Mouse (Mus musculus): ENCODE results near the gene Hes6. TPM values are rescaled to one million over a fixed set of nuclear protein-coding genes. Genes with fewer than 3 reads are reported as not detected.

Hes6 gene
- polyA plus RNA-seq, 1 experiment from 2014 or later, result 65.8 TPM

DNA sequence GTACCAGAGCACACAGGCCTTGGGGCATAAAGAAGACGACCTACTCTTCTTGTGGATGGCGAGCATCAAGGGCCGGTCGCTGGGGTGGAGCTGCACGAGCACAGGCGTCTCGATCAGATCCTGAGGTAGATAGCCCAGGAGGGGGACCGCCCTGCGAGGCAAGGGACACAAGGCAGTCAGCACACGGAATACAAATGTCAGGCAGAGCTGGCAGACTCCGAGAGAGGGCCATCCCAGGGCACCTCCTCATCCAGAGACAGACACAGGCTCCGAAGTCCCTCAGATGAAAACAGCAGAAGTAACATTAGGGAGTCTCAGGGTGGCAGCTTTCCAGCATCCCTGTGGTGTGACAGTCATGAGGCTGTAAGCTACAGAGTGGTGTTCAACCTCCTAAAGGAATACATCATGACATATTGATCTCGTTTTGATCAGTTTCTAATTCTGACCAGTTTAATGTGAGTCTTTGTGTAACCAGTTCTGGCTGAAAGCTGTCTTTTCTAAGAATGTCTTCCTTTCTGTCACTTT is 21.8 kb upstream of the Hes6 start:
- 77% methylated on average over 13 of the region's 13 CpGs for WGBS
- ATAC-seq (ENCODE audit: low FRiP score, low TSS enrichment), result no peak
- no peaks in the 10 kb centered on the region for H3K36me3 ChIP-seq (ENCODE audit: control insufficient read depth, insufficient read depth, low read length)
- H3K9me3 ChIP-seq (ENCODE audit: control insufficient read depth, low read length), result no peaks in the 10 kb centered on the region
- no peak overlapping the region for H3K4me3 ChIP-seq (ENCODE audit: low read length)
- H3K27ac ChIP-seq (ENCODE audit: low read depth, low read length), result 0 out of 2 replicates have a peak overlapping the region, but pooled peaks have one; percentile 38
- H3K4me1 ChIP-seq (ENCODE audit: control insufficient read depth, insufficient read depth, low read length), result peaks cover 3% of the 10 kb centered on the region; the same call in 1 of the 2 replicates
- peak overlapping the region; percentile 23; the same call in 1 of the 2 replicates for H3K9ac ChIP-seq (ENCODE audit: low read depth, low read length)
- no peak overlapping the region for H3K4me2 ChIP-seq (replicated peaks; ENCODE audit: low read depth, low read length)
- H3K27me3 ChIP-seq (ENCODE audit: control insufficient read depth, insufficient read depth, low read length), result no peaks in the 10 kb centered on the region

DNA sequence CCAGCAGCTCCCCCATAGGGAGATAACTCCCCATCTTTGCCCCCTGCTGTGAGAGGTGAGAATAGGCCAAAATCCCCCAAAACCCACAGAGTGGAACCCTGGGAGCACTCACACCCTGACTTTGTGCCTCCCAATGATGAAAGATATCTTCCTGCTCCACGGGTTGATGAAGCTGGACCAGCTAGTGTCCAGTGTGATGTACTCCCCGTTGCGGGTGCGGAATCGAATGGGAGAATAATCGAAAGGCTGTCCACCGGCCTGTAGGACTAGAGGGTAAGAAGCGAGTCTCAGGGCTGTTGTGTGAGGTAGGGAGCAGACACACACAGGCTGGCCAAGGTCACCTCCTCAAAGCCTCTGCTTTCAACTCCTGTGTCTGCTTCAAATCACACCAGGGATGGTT is 21.1 kb upstream of the Hes6 start:
- WGBS, result 92% methylated on average over 8 of the region's 8 CpGs
- Histone ChIP-seq H3K4me3 (ENCODE audit: low read length) (no peak overlapping the region), H3K9ac (ENCODE audit: low read depth, low read length) (no peak overlapping the region), H3K4me2 (replicated peaks; ENCODE audit: low read depth, low read length) (no peak overlapping the region), H3K9me3 (ENCODE audit: control insufficient read depth, low read length) (no peaks in the 10 kb centered on the region), H3K27me3 (ENCODE audit: control insufficient read depth, insufficient read depth, low read length) (no peaks in the 10 kb centered on the region), H3K4me1 (ENCODE audit: control insufficient read depth, insufficient read depth, low read length) (peaks cover 3% of the 10 kb centered on the region; the same call in 1 of the 2 replicates), H3K27ac (ENCODE audit: low read depth, low read length) (no peak overlapping the region), H3K36me3 (ENCODE audit: control insufficient read depth, insufficient read depth, low read length) (no peaks in the 10 kb centered on the region)
- ATAC-seq (ENCODE audit: low FRiP score, low TSS enrichment), result no peak

DNA sequence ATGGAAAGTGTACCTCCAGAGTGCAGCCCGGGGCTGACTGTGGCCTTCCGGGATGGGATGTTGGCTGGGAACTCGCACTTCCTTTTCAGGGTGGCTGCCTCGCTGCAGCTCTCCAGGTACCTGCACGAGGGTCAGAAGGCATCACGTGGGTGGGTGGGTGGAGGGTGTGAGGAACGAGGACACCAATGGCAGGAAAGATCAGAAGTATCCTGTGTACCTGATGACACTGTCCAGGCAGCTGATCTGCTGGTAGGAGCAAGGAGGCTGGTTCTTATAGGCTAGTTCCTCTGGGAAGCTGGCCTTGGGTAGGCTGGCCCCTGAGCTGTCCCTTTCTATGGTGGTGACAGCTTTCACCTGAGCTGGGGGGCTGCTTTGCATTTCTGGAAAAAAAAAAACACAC is 16.9 kb upstream of the Hes6 start:
- no peaks in the 10 kb centered on the region for H3K4me1 ChIP-seq (ENCODE audit: control insufficient read depth, insufficient read depth, low read length)
- H3K27ac ChIP-seq (ENCODE audit: low read depth, low read length), result no peak overlapping the region
- no peak for ATAC-seq (ENCODE audit: low FRiP score, low TSS enrichment)
- no peak overlapping the region for H3K4me2 ChIP-seq (replicated peaks; ENCODE audit: low read depth, low read length)
- no peak overlapping the region for H3K4me3 ChIP-seq (ENCODE audit: low read length)
- no peaks in the 10 kb centered on the region for H3K9me3 ChIP-seq (ENCODE audit: control insufficient read depth, low read length)
- no peaks in the 10 kb centered on the region for H3K27me3 ChIP-seq (ENCODE audit: control insufficient read depth, insufficient read depth, low read length)
- 82% methylated on average over 7 of the region's 7 CpGs for WGBS
- H3K36me3 ChIP-seq (ENCODE audit: control insufficient read depth, insufficient read depth, low read length), result no peaks in the 10 kb centered on the region
- H3K9ac ChIP-seq (ENCODE audit: low read depth, low read length), result no peak overlapping the region

DNA sequence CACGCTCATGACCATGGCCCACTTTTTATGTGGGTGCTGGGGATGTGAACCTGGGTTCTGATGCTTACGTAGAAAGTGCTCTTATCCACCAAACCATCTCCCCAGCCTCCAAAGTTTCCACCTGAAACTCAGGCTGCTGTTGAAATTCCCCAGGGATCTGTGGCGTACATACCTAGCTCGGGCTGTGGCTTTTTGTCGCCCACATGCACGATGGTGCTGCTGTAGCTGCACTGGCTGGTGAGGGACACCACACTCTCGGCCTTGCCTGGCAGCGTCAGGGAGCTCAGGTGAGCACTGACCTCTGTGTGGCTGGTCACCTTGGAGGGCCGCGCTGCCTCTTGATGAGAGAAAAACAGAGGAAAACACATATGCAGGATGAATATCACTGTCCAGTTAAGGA is 15.4 kb upstream of the Hes6 start:
- Histone ChIP-seq H3K4me3 (ENCODE audit: low read length) (no peak overlapping the region), H3K27ac (ENCODE audit: low read depth, low read length) (no peak overlapping the region), H3K36me3 (ENCODE audit: control insufficient read depth, insufficient read depth, low read length) (no peaks in the 10 kb centered on the region), H3K9ac (ENCODE audit: low read depth, low read length) (no peak overlapping the region), H3K4me2 (replicated peaks; ENCODE audit: low read depth, low read length) (no peak overlapping the region), H3K9me3 (ENCODE audit: control insufficient read depth, low read length) (no peaks in the 10 kb centered on the region), H3K27me3 (ENCODE audit: control insufficient read depth, insufficient read depth, low read length) (no peaks in the 10 kb centered on the region), H3K4me1 (ENCODE audit: control insufficient read depth, insufficient read depth, low read length) (no peaks in the 10 kb centered on the region)
- 95% methylated on average over 10 of the region's 10 CpGs for WGBS
- no peak for ATAC-seq (ENCODE audit: low FRiP score, low TSS enrichment)

DNA sequence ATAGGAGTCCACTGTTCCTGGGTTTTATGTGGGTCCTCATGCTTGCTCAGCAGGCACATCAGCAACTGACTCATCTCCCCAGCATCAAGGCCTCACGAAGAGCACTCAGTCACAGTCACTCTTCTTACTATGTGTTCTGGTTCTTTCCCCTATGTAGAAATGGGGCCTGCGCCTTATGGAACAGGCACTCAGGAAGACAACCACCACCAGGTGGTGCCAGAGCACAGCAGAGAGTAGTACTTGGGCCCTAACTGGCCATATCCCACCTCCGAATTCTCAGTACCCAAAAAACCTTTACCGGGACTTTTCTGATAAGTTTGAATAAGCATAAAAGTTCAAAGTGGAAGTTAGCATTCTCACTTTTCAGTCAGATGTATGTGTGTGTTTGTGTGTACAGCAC is 14.8 kb upstream of the Hes6 start:
- Histone ChIP-seq H3K4me3 (ENCODE audit: low read length) (no peak overlapping the region), H3K27me3 (ENCODE audit: control insufficient read depth, insufficient read depth, low read length) (no peaks in the 10 kb centered on the region), H3K36me3 (ENCODE audit: control insufficient read depth, insufficient read depth, low read length) (no peaks in the 10 kb centered on the region), H3K9me3 (ENCODE audit: control insufficient read depth, low read length) (no peaks in the 10 kb centered on the region), H3K4me1 (ENCODE audit: control insufficient read depth, insufficient read depth, low read length) (no peaks in the 10 kb centered on the region), H3K9ac (ENCODE audit: low read depth, low read length) (no peak overlapping the region), H3K27ac (ENCODE audit: low read depth, low read length) (no peak overlapping the region), H3K4me2 (replicated peaks; ENCODE audit: low read depth, low read length) (no peak overlapping the region)
- ATAC-seq (ENCODE audit: low FRiP score, low TSS enrichment), result 0 out of 2 replicates have a peak, but pooled peaks have one; percentile 69
- WGBS, result 34% methylated on average over 4 of the region's 4 CpGs

DNA sequence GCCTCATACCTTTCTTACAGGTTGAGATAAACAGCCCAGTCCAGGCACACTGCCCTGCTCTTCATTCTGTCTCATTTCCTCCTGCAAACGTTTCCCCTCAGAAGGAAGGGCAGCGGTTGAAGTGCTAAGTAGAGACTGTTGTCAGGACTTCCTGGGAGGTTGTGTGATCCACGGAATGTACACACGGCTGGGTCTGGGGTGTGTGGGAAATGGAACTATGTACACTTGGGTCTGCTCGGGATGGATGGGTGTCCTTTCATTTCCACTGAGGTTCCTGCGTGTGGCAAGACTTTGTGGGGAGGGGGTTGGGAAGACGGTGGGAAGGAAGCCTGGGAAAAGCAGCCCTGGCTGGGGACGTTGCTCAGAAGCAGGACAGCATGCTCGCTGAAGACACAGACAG is 12.6 kb upstream of the Hes6 start:
- Histone ChIP-seq H3K27me3 (ENCODE audit: control insufficient read depth, insufficient read depth, low read length) (no peaks in the 10 kb centered on the region), H3K9me3 (ENCODE audit: control insufficient read depth, low read length) (no peaks in the 10 kb centered on the region), H3K9ac (ENCODE audit: low read depth, low read length) (no peak overlapping the region), H3K27ac (ENCODE audit: low read depth, low read length) (no peak overlapping the region), H3K4me1 (ENCODE audit: control insufficient read depth, insufficient read depth, low read length) (no peaks in the 10 kb centered on the region), H3K36me3 (ENCODE audit: control insufficient read depth, insufficient read depth, low read length) (no peaks in the 10 kb centered on the region), H3K4me2 (replicated peaks; ENCODE audit: low read depth, low read length) (no peak overlapping the region), H3K4me3 (ENCODE audit: low read length) (no peak overlapping the region)
- ATAC-seq (ENCODE audit: low FRiP score, low TSS enrichment), result no peak
- 78% methylated on average over 9 of the region's 9 CpGs for WGBS

DNA sequence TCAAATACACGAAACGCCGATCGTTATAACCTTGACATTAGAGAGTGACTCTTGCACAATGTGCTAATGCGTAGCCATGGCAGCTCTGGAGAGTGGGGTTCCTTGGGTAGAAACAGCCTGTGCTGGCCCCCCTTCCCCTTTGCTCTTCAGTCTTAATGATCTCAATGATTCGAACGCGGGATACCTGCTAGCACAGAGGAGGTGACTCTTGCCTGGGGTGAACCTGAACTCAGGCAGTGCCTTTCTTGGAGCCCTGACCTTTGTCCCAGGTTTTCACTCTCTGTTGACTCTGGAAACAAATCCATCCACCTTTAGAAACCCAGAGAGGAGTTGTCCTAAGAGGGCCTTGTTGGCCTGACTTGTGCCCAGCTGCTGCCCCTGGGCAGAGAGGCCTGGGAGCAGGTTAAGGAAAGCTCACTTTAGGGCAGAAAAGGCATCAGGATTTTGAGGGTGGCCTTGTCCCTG is 6.8 kb upstream of the Hes6 start:
- WGBS, result 93% methylated on average over 8 of the region's 8 CpGs

DNA sequence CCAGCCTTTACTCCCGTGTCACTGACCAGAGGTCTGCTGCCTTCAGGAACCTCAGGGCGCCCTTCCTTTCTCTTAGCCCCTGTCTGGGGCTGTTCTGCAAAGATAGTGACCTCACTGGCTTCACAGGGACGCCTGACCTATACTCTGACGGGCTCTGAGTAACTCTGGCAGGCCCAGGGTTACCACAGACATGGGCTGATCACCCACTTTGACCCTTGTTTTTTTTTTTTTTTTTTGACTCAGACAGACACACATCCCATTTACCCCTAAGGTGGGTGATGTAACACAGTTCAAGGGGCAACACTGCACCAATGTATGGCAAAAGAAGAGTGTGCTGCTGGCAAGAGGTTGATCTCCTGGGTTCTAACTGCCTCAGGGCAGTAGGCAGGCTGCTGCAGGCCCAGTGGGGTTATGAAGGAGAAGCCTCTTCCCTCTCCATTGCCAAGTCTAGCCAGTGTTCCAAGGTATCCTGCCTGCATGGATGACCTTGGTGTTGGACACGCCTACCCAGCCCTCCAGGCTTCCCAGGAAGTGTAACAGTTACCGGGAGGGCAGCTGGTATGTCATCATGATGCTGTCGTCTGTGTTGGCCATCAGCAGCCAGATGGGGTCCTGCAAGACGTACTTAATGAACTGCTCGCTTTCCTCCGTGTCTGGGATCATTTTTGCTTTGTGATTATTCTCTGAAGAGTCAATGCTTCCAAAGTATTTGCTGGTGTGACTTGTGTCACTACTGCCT is 6.2 kb upstream of the Hes6 start:
- Histone ChIP-seq H3K4me3 (ENCODE audit: low read length) (no peak overlapping the region), H3K27me3 (ENCODE audit: control insufficient read depth, insufficient read depth, low read length) (no peaks in the 10 kb centered on the region), H3K4me2 (replicated peaks; ENCODE audit: low read depth, low read length) (no peak overlapping the region), H3K27ac (ENCODE audit: low read depth, low read length) (no peak overlapping the region), H3K36me3 (ENCODE audit: control insufficient read depth, insufficient read depth, low read length) (peaks cover 4% of the 10 kb centered on the region; the same call in 1 of the 2 replicates), H3K4me1 (ENCODE audit: control insufficient read depth, insufficient read depth, low read length) (peaks cover 3% of the 10 kb centered on the region; the same call in 1 of the 2 replicates), H3K9ac (ENCODE audit: low read depth, low read length) (0 out of 2 replicates have a peak overlapping the region, but pooled peaks have one; percentile 12), H3K9me3 (ENCODE audit: control insufficient read depth, low read length) (no peaks in the 10 kb centered on the region)
- ATAC-seq (ENCODE audit: low FRiP score, low TSS enrichment), result no peak
- 63% methylated on average over 10 of the region's 10 CpGs for WGBS

More for the DNA sequence above, 6.8 kb upstream of the Hes6 start:
- Histone ChIP-seq H3K4me3 (ENCODE audit: low read length) (no peak overlapping the region), H3K27me3 (ENCODE audit: control insufficient read depth, insufficient read depth, low read length) (no peaks in the 10 kb centered on the region), H3K4me1 (ENCODE audit: control insufficient read depth, insufficient read depth, low read length) (no peaks in the 10 kb centered on the region), H3K27ac (ENCODE audit: low read depth, low read length) (no peak overlapping the region), H3K36me3 (ENCODE audit: control insufficient read depth, insufficient read depth, low read length) (peaks cover 4% of the 10 kb centered on the region; the same call in 1 of the 2 replicates), H3K4me2 (replicated peaks; ENCODE audit: low read depth, low read length) (no peak overlapping the region), H3K9me3 (ENCODE audit: control insufficient read depth, low read length) (no peaks in the 10 kb centered on the region), H3K9ac (ENCODE audit: low read depth, low read length) (no peak overlapping the region)
- no peak for ATAC-seq (ENCODE audit: low FRiP score, low TSS enrichment)

DNA sequence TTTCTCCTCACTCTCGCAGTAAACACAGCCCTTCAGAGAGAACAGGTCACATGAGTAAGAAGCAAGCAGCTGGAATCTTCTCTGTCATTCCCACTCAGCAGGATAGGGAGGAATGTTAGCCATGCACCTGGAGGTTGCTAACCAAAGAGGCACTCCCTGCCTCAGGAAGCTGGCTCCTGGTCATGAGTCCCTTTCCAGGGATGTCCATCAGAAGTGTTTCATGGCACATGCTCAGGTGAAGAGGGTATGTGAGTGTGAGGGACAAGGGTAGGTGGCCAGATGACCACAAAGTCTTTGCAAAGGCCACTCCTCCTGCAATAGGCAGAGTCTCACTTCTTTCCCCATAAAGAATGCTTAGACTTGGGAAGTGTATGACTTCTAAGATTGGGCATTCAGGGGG is 4.2 kb upstream of the Hes6 start:
- ATAC-seq (ENCODE audit: low FRiP score, low TSS enrichment), result no peak
- H3K9ac ChIP-seq (ENCODE audit: low read depth, low read length), result no peak overlapping the region
- no peak overlapping the region for H3K4me3 ChIP-seq (ENCODE audit: low read length)
- H3K27ac ChIP-seq (ENCODE audit: low read depth, low read length), result no peak overlapping the region
- no peaks in the 10 kb centered on the region for H3K27me3 ChIP-seq (ENCODE audit: control insufficient read depth, insufficient read depth, low read length)
- no peak overlapping the region for H3K4me2 ChIP-seq (replicated peaks; ENCODE audit: low read depth, low read length)
- H3K9me3 ChIP-seq (ENCODE audit: control insufficient read depth, low read length), result no peaks in the 10 kb centered on the region
- 65% methylated on average over 1 of the region's 1 CpGs for WGBS
- peaks cover 13% of the 10 kb centered on the region for H3K4me1 ChIP-seq (ENCODE audit: control insufficient read depth, insufficient read depth, low read length)
- H3K36me3 ChIP-seq (ENCODE audit: control insufficient read depth, insufficient read depth, low read length), result peaks cover 4% of the 10 kb centered on the region; the same call in 1 of the 2 replicates
